Mouse (Mus musculus): ENCODE measurements at regions not wholly inside any gene's neighbourhood (a gene's known extent, or its start where the extent isn't known, plus 50 kb on each side); places are given as distances from the start of the nearest gene placed in this dataset.

- TF ChIP-seq CTCF (IDR thresholded peaks at IDR 0.05) = no peak
- intact Hi-C loops (cut with DNase I) = no loop called here
- no peak overlapping the region for H3K27ac ChIP-seq
- no peak overlapping the region for H3K4me3 ChIP-seq
- no peak for DNase-seq
Observed at GRCm38 (mm10) chr1:193876540-193876939, 506.4 kb upstream of the Camk1g start.

GRCm38 (mm10) chr1:193876121-193876520, 506.0 kb upstream of the Camk1g start:
- no peak for TF ChIP-seq CTCF (IDR thresholded peaks at IDR 0.05)
- Histone ChIP-seq H3K27ac (no peak overlapping the region), H3K4me3 (no peak overlapping the region)
- DNase-seq = no peak
- intact Hi-C loops (cut with DNase I) = no loop called here

- no peak for DNase-seq
- Histone ChIP-seq H3K4me3 (no peak overlapping the region), H3K27ac (no peak overlapping the region)
- intact Hi-C loops (cut with DNase I) = no loop called here
- TF ChIP-seq CTCF (IDR thresholded peaks at IDR 0.05) = no peak
Observed at GRCm38 (mm10) chr1:193875287-193875686, 505.2 kb upstream of the Camk1g start.

GRCm38 (mm10) chr1:193870731-193871130, 500.6 kb upstream of the Camk1g start:
- TF ChIP-seq CTCF (IDR thresholded peaks at IDR 0.05) = no peak
- Histone ChIP-seq H3K4me3 (no peak overlapping the region), H3K27ac (no peak overlapping the region)
- no peak for DNase-seq
- intact Hi-C loops (cut with DNase I) = no loop called here

GRCm38 (mm10) chr1:193868639-193869320, 498.7 kb upstream of the Camk1g start:
- no peak overlapping the region for H3K27ac ChIP-seq
- intact Hi-C loops (cut with DNase I) = no loop called here
- no peak for TF ChIP-seq CTCF (IDR thresholded peaks at IDR 0.05)
- DNase-seq = no peak
- no peak overlapping the region for H3K4me3 ChIP-seq

GRCm38 (mm10) chr1:193860767-193861299, 490.7 kb upstream of the Camk1g start:
- no peak for DNase-seq
- intact Hi-C loops (cut with DNase I) = no loop called here
- no peak overlapping the region for H3K4me3 ChIP-seq
- no peak overlapping the region for H3K27ac ChIP-seq
- TF ChIP-seq CTCF (IDR thresholded peaks at IDR 0.05) = no peak

GRCm38 (mm10) chr1:193860354-193860753, 490.3 kb upstream of the Camk1g start:
- no peak for TF ChIP-seq CTCF (IDR thresholded peaks at IDR 0.05)
- intact Hi-C loops (cut with DNase I) = no loop called here
- H3K4me3 ChIP-seq = no peak overlapping the region
- H3K27ac ChIP-seq = no peak overlapping the region
- no peak for DNase-seq

GRCm38 (mm10) chr1:193859257-193860125, 489.4 kb upstream of the Camk1g start:
- H3K27ac ChIP-seq = no peak overlapping the region
- H3K4me3 ChIP-seq = no peak overlapping the region
- DNase-seq = no peak
- TF ChIP-seq CTCF (IDR thresholded peaks at IDR 0.05) = no peak
- intact Hi-C loops (cut with DNase I) = no loop called here

- Histone ChIP-seq H3K4me3 (no peak overlapping the region), H3K27ac (no peak overlapping the region)
- no peak for TF ChIP-seq CTCF (IDR thresholded peaks at IDR 0.05)
- intact Hi-C loops (cut with DNase I) = no loop called here
- DNase-seq = no peak
Observed at GRCm38 (mm10) chr1:193847922-193848321, 477.8 kb upstream of the Camk1g start.

- no peak for DNase-seq
- no peak overlapping the region for H3K27ac ChIP-seq
- no peak for TF ChIP-seq CTCF (IDR thresholded peaks at IDR 0.05)
- H3K4me3 ChIP-seq = no peak overlapping the region
- intact Hi-C loops (cut with DNase I) = no loop called here
Observed at GRCm38 (mm10) chr1:193844868-193845267, 474.8 kb upstream of the Camk1g start.

- Histone ChIP-seq H3K27ac (no peak overlapping the region), H3K4me3 (no peak overlapping the region)
- TF ChIP-seq CTCF (IDR thresholded peaks at IDR 0.05) = no peak
- no peak for DNase-seq
- intact Hi-C loops (cut with DNase I) = no loop called here
Observed at GRCm38 (mm10) chr1:193844461-193844860, 474.4 kb upstream of the Camk1g start.

GRCm38 (mm10) chr1:193800998-193801397, 430.9 kb upstream of the Camk1g start:
- TF ChIP-seq CTCF (IDR thresholded peaks at IDR 0.05) = no peak

GRCm38 (mm10) chr1:193790579-193790978, 420.5 kb upstream of the Camk1g start:
- H3K4me3 ChIP-seq = no peak overlapping the region
- no peak for DNase-seq
- no peak overlapping the region for H3K27ac ChIP-seq
- intact Hi-C loops (cut with DNase I) = no loop called here
- no peak for TF ChIP-seq CTCF (IDR thresholded peaks at IDR 0.05)

More at GRCm38 (mm10) chr1:193800998-193801397, 430.9 kb upstream of the Camk1g start:
- Histone ChIP-seq H3K4me3 (no peak overlapping the region), H3K27ac (no peak overlapping the region)
- intact Hi-C loops (cut with DNase I) = no loop called here
- no peak for DNase-seq

Data from gastrocnemius, adult 2 months (tissue).